ENCODE assay signal across 18 mouse cellular contexts in genomic region chr8:8378248-8378647, GRCm38 (mm10).
A peak's percentile ranks its signal among the peaks of the same experiment; 100 is the strongest.
DNase-seq lines count a peak whose midpoint lies in the region; ATAC-seq and TF ChIP-seq lines count a peak whose summit lies in the region.
"Had no signal": no experiment of that assay in that cellular context is flagged by ENCODE, and none has a peak within 500 bp of the region (broad histone marks: within the 10 kb centered on the region; RNA-seq: fewer than 3 reads in every experiment).

No protein-coding gene starts in this region.

- no peak overlapping the region for H3K4me2 ChIP-seq in forebrain, embryonic 14.5 days (ENCODE audit: low read length)
- H3K4me2 ChIP-seq in forebrain, embryonic 12.5 days = no peak overlapping the region
- no peak overlapping the region for H3K4me2 ChIP-seq in midbrain, embryonic 12.5 days (replicated peaks)
- no peak overlapping the region for H3K4me2 ChIP-seq in midbrain, embryonic 15.5 days
- H3K4me2 ChIP-seq: embryonic facial prominence, embryonic 12.5 days; heart, embryonic 13.5 days; hindbrain, embryonic 12.5 days had no signal

- no peak overlapping the region for H3K27ac ChIP-seq in forebrain, embryonic 14.5 days (ENCODE audit: low read depth, low read length)
- no peak overlapping the region for H3K27ac ChIP-seq in forebrain, embryonic 12.5 days
- no peak overlapping the region for H3K27ac ChIP-seq in midbrain, embryonic 12.5 days (replicated peaks)
- H3K27ac ChIP-seq in midbrain, embryonic 15.5 days = no peak overlapping the region
- H3K27ac ChIP-seq: embryonic facial prominence, embryonic 12.5 days; heart, embryonic 13.5 days; hindbrain, embryonic 12.5 days had no signal

- peak; percentile 9; the same call in 1 of the 2 replicates for ATAC-seq in forebrain, embryonic 14.5 days
- no peak for ATAC-seq in forebrain, embryonic 12.5 days (ENCODE audit: low FRiP score)
- ATAC-seq in midbrain, embryonic 12.5 days (ENCODE audit: low FRiP score, low read depth) = peak; percentile 47; the same call in 1 of the 2 replicates
- no peak for ATAC-seq in midbrain, embryonic 15.5 days (replicated peaks)
- ATAC-seq: hindbrain, embryonic 16.5 days had no signal

- H3K9ac ChIP-seq in forebrain, embryonic 14.5 days (ENCODE audit: low read length) = no peak overlapping the region
- no peak overlapping the region for H3K9ac ChIP-seq in forebrain, embryonic 12.5 days
- H3K9ac ChIP-seq in midbrain, embryonic 12.5 days (replicated peaks) = no peak overlapping the region
- H3K9ac ChIP-seq in midbrain, embryonic 15.5 days = no peak overlapping the region
- H3K9ac ChIP-seq: embryonic facial prominence, embryonic 12.5 days; heart, embryonic 13.5 days; hindbrain, embryonic 12.5 days had no signal

- H3K4me3 ChIP-seq in forebrain, embryonic 14.5 days (ENCODE audit: low read depth, low read length) = no peak overlapping the region
- H3K4me3 ChIP-seq in forebrain, embryonic 12.5 days (replicated peaks) = no peak overlapping the region
- no peak overlapping the region for H3K4me3 ChIP-seq in midbrain, embryonic 12.5 days
- H3K4me3 ChIP-seq in midbrain, embryonic 15.5 days = no peak overlapping the region
- H3K4me3 ChIP-seq: embryonic facial prominence, embryonic 12.5 days; heart, embryonic 13.5 days; hindbrain, embryonic 12.5 days had no signal

- peak; percentile 46 for DNase-seq in forebrain, embryonic 14.5 days (ENCODE audit: low spot score)
- DNase-seq in brain, embryonic 14.5 days (ENCODE audit: low read depth) = peak; percentile 67
- DNase-seq in retina, postnatal 7 days (ENCODE audit: low read depth, low spot score) = peak; percentile 5
- DNase-seq in lung, postnatal 4 days = no peak
- DNase-seq: adrenal gland, postnatal 10 days; cerebellum, adult 11-12 months; cerebellum, adult 9-10 months; cerebellum, postnatal 25 days; gastrocnemius, postnatal 36 days; heart, adult 11 months; heart, postnatal 36 days had no signal

- peaks cover 9% of the 10 kb centered on the region; the same call in 1 of the 2 replicates for H3K4me1 ChIP-seq in forebrain, embryonic 14.5 days (ENCODE audit: control insufficient read depth, insufficient read depth, low read length)
- H3K4me1 ChIP-seq in forebrain, embryonic 12.5 days = peaks cover 12% of the 10 kb centered on the region
- H3K4me1 ChIP-seq in midbrain, embryonic 12.5 days = peaks cover 10% of the 10 kb centered on the region
- peaks cover 6% of the 10 kb centered on the region; the same call in 1 of the 2 replicates for H3K4me1 ChIP-seq in midbrain, embryonic 15.5 days
- H3K4me1 ChIP-seq: embryonic facial prominence, embryonic 12.5 days; hindbrain, embryonic 12.5 days had no signal

- H3K36me3 ChIP-seq in forebrain, embryonic 14.5 days (ENCODE audit: control insufficient read depth, insufficient read depth, low read length) = no peaks in the 10 kb centered on the region
- no peaks in the 10 kb centered on the region for H3K36me3 ChIP-seq in forebrain, embryonic 12.5 days (replicated peaks)
- H3K36me3 ChIP-seq in midbrain, embryonic 12.5 days = no peaks in the 10 kb centered on the region
- H3K36me3 ChIP-seq in midbrain, embryonic 15.5 days (replicated peaks) = no peaks in the 10 kb centered on the region
- H3K36me3 ChIP-seq: embryonic facial prominence, embryonic 12.5 days; heart, embryonic 13.5 days; hindbrain, embryonic 12.5 days had no signal

- no peak for TF ChIP-seq CTCF in brain, embryonic 14.5 days (IDR thresholded peaks at IDR 0.05; ENCODE audit: borderline replicate concordance, extremely low read depth, insufficient read depth, insufficient read length)

- 40% methylated on average over 4 of the region's 4 CpGs for WGBS in forebrain, embryonic 14.5 days
- WGBS in forebrain, embryonic 12.5 days = 52% methylated on average over 4 of the region's 4 CpGs
- 36% methylated on average over 4 of the region's 4 CpGs for WGBS in midbrain, embryonic 12.5 days
- 29% methylated on average over 4 of the region's 4 CpGs for WGBS in midbrain, embryonic 15.5 days

- H3K27me3 ChIP-seq in forebrain, embryonic 14.5 days (replicated peaks; ENCODE audit: control insufficient read depth, insufficient read depth, low read length) = no peaks in the 10 kb centered on the region
- peaks cover 20% of the 10 kb centered on the region; the same call in 1 of the 2 replicates for H3K27me3 ChIP-seq in forebrain, embryonic 12.5 days
- peaks cover 18% of the 10 kb centered on the region; the same call in 1 of the 2 replicates for H3K27me3 ChIP-seq in midbrain, embryonic 12.5 days
- no peaks in the 10 kb centered on the region; the same call in 1 of the 2 replicates for H3K27me3 ChIP-seq in midbrain, embryonic 15.5 days (replicated peaks)
- H3K27me3 ChIP-seq: embryonic facial prominence, embryonic 12.5 days; heart, embryonic 13.5 days; hindbrain, embryonic 12.5 days had no signal

- no peak for TF ChIP-seq POLR2A in brain, embryonic 14.5 days (IDR thresholded peaks at IDR 0.05; ENCODE audit: borderline replicate concordance, extremely low read depth, insufficient read depth, insufficient read length, poor library complexity, severe bottlenecking)

- no peaks in the 10 kb centered on the region for H3K9me3 ChIP-seq in forebrain, embryonic 14.5 days (replicated peaks; ENCODE audit: control insufficient read depth, low read length)
- no peaks in the 10 kb centered on the region for H3K9me3 ChIP-seq in forebrain, embryonic 12.5 days
- H3K9me3 ChIP-seq in midbrain, embryonic 12.5 days = no peaks in the 10 kb centered on the region
- H3K9me3 ChIP-seq in midbrain, embryonic 15.5 days = no peaks in the 10 kb centered on the region
- H3K9me3 ChIP-seq: embryonic facial prominence, embryonic 12.5 days; heart, embryonic 13.5 days; hindbrain, embryonic 12.5 days had no signal

Comparison
In these comparisons a context has a peak if more than half of its experiments do, and no peak if none do; other contexts are left out.
1. ATAC-seq: peak in forebrain, embryonic 14.5 days (single experiment) and midbrain, embryonic 12.5 days (single experiment); none in forebrain, embryonic 12.5 days (single experiment) and midbrain, embryonic 15.5 days (single experiment).
2. DNase-seq: peak in forebrain, embryonic 14.5 days (single experiment), brain, embryonic 14.5 days (single experiment) and retina, postnatal 7 days (single experiment); none in lung, postnatal 4 days (0 of 2).